In genomic region chr14:30648478-30648877, GRCm38 (mm10) we compare ENCODE assay signal across 26 mouse cellular contexts. TPM values are rescaled to one million over a fixed set of nuclear protein-coding genes. Genes with fewer than 3 reads are reported as not detected.
DNase-seq lines count a peak whose midpoint lies in the region; ATAC-seq and TF ChIP-seq lines count a peak whose summit lies in the region.
"Had no signal": no experiment of that assay in that cellular context is flagged by ENCODE, and none has a peak within 500 bp of the region (broad histone marks: within the 10 kb centered on the region; RNA-seq: fewer than 3 reads in every experiment).

No protein-coding gene starts in this region.

- TF ChIP-seq CTCF in brain, embryonic 14.5 days (IDR thresholded peaks at IDR 0.05; ENCODE audit: borderline replicate concordance, extremely low read depth, insufficient read depth, insufficient read length), result no peak
- no peak for TF ChIP-seq CTCF in hindbrain, postnatal 0 days (IDR thresholded peaks at IDR 0.05; ENCODE audit: low read depth)

- 0 out of 2 replicates have a peak, but pooled peaks cover 5% of the 10 kb centered on the region for H3K4me1 ChIP-seq in kidney, embryonic 14.5 days (ENCODE audit: control insufficient read depth, insufficient read depth, low read length)
- no peaks in the 10 kb centered on the region; the same call in 1 of the 2 replicates for H3K4me1 ChIP-seq in hindbrain, postnatal 0 days (ENCODE audit: insufficient read depth, low read length)
- H3K4me1 ChIP-seq: forebrain, embryonic 12.5 days; intestine, embryonic 15.5 days; midbrain, embryonic 12.5 days had no signal

- no peaks in the 10 kb centered on the region for H3K9me3 ChIP-seq in kidney, embryonic 14.5 days (ENCODE audit: control insufficient read depth, low read length)
- H3K9me3 ChIP-seq in hindbrain, postnatal 0 days (ENCODE audit: low read length), result no peaks in the 10 kb centered on the region
- H3K9me3 ChIP-seq: embryonic facial prominence, embryonic 10.5 days; embryonic facial prominence, embryonic 15.5 days; forebrain, embryonic 12.5 days; heart, embryonic 10.5 days; heart, embryonic 15.5 days; intestine, embryonic 15.5 days; liver, embryonic 15.5 days; megakaryocyte, embryonic 14.5 days; midbrain, embryonic 12.5 days; neural tube, embryonic 13.5 days had no signal

- H3K27me3 ChIP-seq in kidney, embryonic 14.5 days (ENCODE audit: control insufficient read depth, insufficient read depth, low read length), result no peaks in the 10 kb centered on the region
- no peaks in the 10 kb centered on the region for H3K27me3 ChIP-seq in hindbrain, postnatal 0 days (ENCODE audit: insufficient read depth, low read length)
- H3K27me3 ChIP-seq: embryonic facial prominence, embryonic 15.5 days; forebrain, embryonic 12.5 days; intestine, embryonic 15.5 days; liver, embryonic 15.5 days; midbrain, embryonic 12.5 days; neural tube, embryonic 13.5 days had no signal

- ATAC-seq in kidney, embryonic 14.5 days (ENCODE audit: low FRiP score, low TSS enrichment), result no peak
- no peak for ATAC-seq in hindbrain, postnatal 0 days
- ATAC-seq: forebrain, postnatal 0 days; hindbrain, embryonic 16.5 days; intestine, embryonic 15.5 days had no signal

- no peak overlapping the region for H3K27ac ChIP-seq in kidney, embryonic 14.5 days (ENCODE audit: low read depth, low read length)
- H3K27ac ChIP-seq in hindbrain, postnatal 0 days, result no peak overlapping the region
- H3K27ac ChIP-seq: embryonic facial prominence, embryonic 10.5 days; embryonic facial prominence, embryonic 15.5 days; forebrain, embryonic 12.5 days; heart, embryonic 10.5 days; heart, embryonic 15.5 days; intestine, embryonic 15.5 days; liver, embryonic 15.5 days; midbrain, embryonic 12.5 days; neural tube, embryonic 13.5 days had no signal

- no peak overlapping the region for H3K4me3 ChIP-seq in kidney, embryonic 14.5 days (ENCODE audit: low read length)
- no peak overlapping the region for H3K4me3 ChIP-seq in hindbrain, postnatal 0 days (ENCODE audit: low read length)
- H3K4me3 ChIP-seq: embryonic facial prominence, embryonic 10.5 days; embryonic facial prominence, embryonic 15.5 days; forebrain, embryonic 12.5 days; heart, embryonic 10.5 days; heart, embryonic 15.5 days; intestine, embryonic 15.5 days; liver, embryonic 15.5 days; megakaryocyte, embryonic 14.5 days; midbrain, embryonic 12.5 days; neural tube, embryonic 13.5 days had no signal

- H3K4me2 ChIP-seq in kidney, embryonic 14.5 days (replicated peaks; ENCODE audit: low read depth, low read length), result no peak overlapping the region
- H3K4me2 ChIP-seq in hindbrain, postnatal 0 days (ENCODE audit: low read depth, low read length), result no peak overlapping the region
- H3K4me2 ChIP-seq: embryonic facial prominence, embryonic 15.5 days; forebrain, embryonic 12.5 days; heart, embryonic 15.5 days; intestine, embryonic 15.5 days; liver, embryonic 15.5 days; midbrain, embryonic 12.5 days; neural tube, embryonic 13.5 days had no signal

- H3K9ac ChIP-seq in kidney, embryonic 14.5 days (ENCODE audit: low read depth, low read length), result no peak overlapping the region
- H3K9ac ChIP-seq in hindbrain, postnatal 0 days (replicated peaks; ENCODE audit: low read length), result no peak overlapping the region
- H3K9ac ChIP-seq: embryonic facial prominence, embryonic 15.5 days; forebrain, embryonic 12.5 days; forebrain, postnatal 0 days; heart, embryonic 15.5 days; intestine, embryonic 15.5 days; liver, embryonic 15.5 days; midbrain, embryonic 12.5 days; neural tube, embryonic 13.5 days had no signal

- DNase-seq in kidney, adult 9 months, result peak; percentile 56
- DNase-seq in 3134 (ENCODE audit: extremely low read depth, insufficient read length, low spot score) (peak; percentile 35), 416B (ENCODE audit: low read depth) (peak; percentile 78)
- DNase-seq in brain, embryonic 14.5 days (ENCODE audit: low read depth), result peak; percentile 1
- no peak for DNase-seq in hindbrain, postnatal 0 days (ENCODE audit: low spot score)
- no peak for DNase-seq in cerebellum, postnatal 14 days
- no peak for DNase-seq in embryo, embryonic 9.5 days (ENCODE audit: extremely low spot score)
- DNase-seq: adrenal gland, adult 8-10 months; cerebellum, adult 11 months; cerebellum, adult 9-11 months; forebrain, postnatal 0 days; gastrocnemius, postnatal 10 days; kidney, postnatal 10 days; liver had no signal

- 72% methylated on average over 3 of the region's 3 CpGs for WGBS in kidney, embryonic 14.5 days
- 57% methylated on average over 3 of the region's 3 CpGs for WGBS in hindbrain, postnatal 0 days

- H3K36me3 ChIP-seq in kidney, embryonic 14.5 days (ENCODE audit: control insufficient read depth, insufficient read depth, low read length), result no peaks in the 10 kb centered on the region
- no peaks in the 10 kb centered on the region for H3K36me3 ChIP-seq in hindbrain, postnatal 0 days (ENCODE audit: insufficient read depth, low read length)
- H3K36me3 ChIP-seq: embryonic facial prominence, embryonic 10.5 days; embryonic facial prominence, embryonic 15.5 days; forebrain, embryonic 12.5 days; heart, embryonic 10.5 days; heart, embryonic 15.5 days; intestine, embryonic 15.5 days; liver, embryonic 15.5 days; midbrain, embryonic 12.5 days; neural tube, embryonic 13.5 days had no signal

- no peak for TF ChIP-seq POLR2A in brain, embryonic 14.5 days (IDR thresholded peaks at IDR 0.05; ENCODE audit: borderline replicate concordance, extremely low read depth, insufficient read depth, insufficient read length, poor library complexity, severe bottlenecking)

RNA-seq across cellular contexts. Expression of gene Rft1, which starts 5.7 kb away (rescaled TPM):
- 11.6 and 19.4 TPM in 2 replicates for polyA plus RNA-seq in kidney, embryonic 14.5 days (2014; fragmentation: Nextera tagmentation; extraction: Ambion mirVana)
- polyA plus RNA-seq in brain, embryonic 14.5 days (2012; rRNA removed), result 10.7 and 12.2 TPM in 2 replicates
- 11.4 and 18.2 TPM in 2 replicates for total RNA-seq in hindbrain, postnatal 0 days (2014; rRNA removed)
- 10.0 and 10.1 TPM in 2 replicates for polyA plus RNA-seq in hindbrain, postnatal 0 days (2015; fragmentation: Nextera tagmentation; extraction: Ambion mirVana)

RNA-seq across cellular contexts. Expression of gene Prkcd, which starts 22.5 kb away (rescaled TPM):
- 33.4 and 37.0 TPM in 2 replicates for polyA plus RNA-seq in kidney, embryonic 14.5 days (2014; fragmentation: Nextera tagmentation; extraction: Ambion mirVana)
- polyA plus RNA-seq in brain, embryonic 14.5 days (2012; rRNA removed), result 36.8 and 44.7 TPM in 2 replicates
- 26.2 and 26.8 TPM in 2 replicates for total RNA-seq in hindbrain, postnatal 0 days (2014; rRNA removed)
- polyA plus RNA-seq in hindbrain, postnatal 0 days (2015; fragmentation: Nextera tagmentation; extraction: Ambion mirVana), result 19.6 and 20.4 TPM in 2 replicates

Comparison
In these comparisons a context has a peak if more than half of its experiments do, and no peak if none do; other contexts are left out.
1. DNase-seq: peak in kidney, adult 9 months (single experiment), 3134 (single experiment), 416B (single experiment) and brain, embryonic 14.5 days (single experiment); none in hindbrain, postnatal 0 days (single experiment), cerebellum, postnatal 14 days (0 of 2) and embryo, embryonic 9.5 days (single experiment).